Mouse (Mus musculus) layer of hippocampus, adult 9-10 months (tissue): ENCODE measurements around the gene Cd2.

Experiments
- DNase-seq: peaks from one replicate; pipeline ENCODE4 v3.0.0; 2022; ENCODE audit warnings: low spot score

Gene Cd2

DNA sequence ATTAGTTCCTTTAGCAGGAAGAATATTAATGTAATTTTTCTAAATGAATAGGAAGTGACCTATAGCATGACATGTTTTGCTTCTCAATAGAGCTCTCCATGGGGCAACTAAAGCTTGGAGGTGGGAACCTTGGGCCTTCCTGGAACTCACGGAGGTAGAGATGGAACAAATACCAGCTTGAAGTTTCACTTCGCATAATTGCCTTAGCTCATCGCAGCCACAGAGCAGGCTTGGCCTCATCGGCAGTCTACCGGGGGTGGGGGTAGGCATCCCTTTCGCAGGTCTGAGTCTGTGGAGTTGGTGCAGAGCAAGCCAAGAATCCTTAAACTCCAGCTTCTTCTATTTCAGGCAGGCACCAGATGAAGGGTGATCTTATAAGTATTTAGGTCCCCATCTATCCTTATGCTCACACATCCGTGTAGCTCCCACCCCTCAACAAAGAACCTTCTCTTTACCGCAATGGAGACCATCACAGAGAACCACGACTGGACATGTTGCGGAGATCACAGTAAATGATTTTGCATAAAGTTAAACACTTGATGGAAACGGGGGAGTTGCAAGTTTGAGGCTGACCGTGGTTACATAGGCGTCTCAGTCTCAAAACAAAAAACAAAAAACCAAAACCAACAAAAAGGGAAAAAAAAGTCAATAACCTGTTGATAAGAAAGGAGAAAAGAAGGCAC, 58.7 kb downstream of the Cd2 start:
- DNase-seq, result no peak

DNA sequence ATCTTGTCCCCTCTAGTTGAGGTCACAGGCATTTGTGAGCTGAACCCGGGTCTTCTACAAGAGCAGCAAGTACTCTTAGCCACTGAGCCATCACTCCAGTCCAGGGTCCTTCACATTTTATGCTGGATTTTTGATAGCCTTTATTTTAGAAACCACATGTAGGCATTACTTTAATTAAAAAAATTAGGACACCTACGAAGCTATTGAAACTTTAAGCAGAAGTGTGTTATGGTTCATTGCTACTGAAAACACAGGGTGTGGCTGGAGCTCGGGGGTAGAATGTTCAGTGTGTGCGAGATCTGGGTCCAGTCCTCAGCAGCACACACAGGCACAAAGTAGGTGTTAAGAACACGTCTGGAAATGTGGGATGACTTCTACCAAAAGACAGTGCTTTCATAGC, 59.7 kb downstream of the Cd2 start:
- DNase-seq, result no peak
